Mouse (Mus musculus) olfactory bulb, adult 2 months (tissue): Measurements from ENCODE around the gene 1700022I11Rik.

ENCODE experiments used
- CTCF ChIP-seq: fragments of 200-500 bp; IDR thresholded peaks from 2 replicates; pipeline ENCODE4 v1.5.1; 2012; ENCODE audit warnings: low read depth, mild to moderate bottlenecking, low read length, moderate library complexity; ENCODE audit not compliant: insufficient read depth
- POLR2A ChIP-seq: fragments of 200-500 bp; IDR thresholded peaks from 2 replicates; pipeline ENCODE4 v1.6.1; 2012; ENCODE audit warnings: mild to moderate bottlenecking, low read depth, low read length, moderate library complexity; ENCODE audit not compliant: insufficient read depth

GRCm38 (mm10) chr4:43010161-43011038 is 41.0 kb downstream of the 1700022I11Rik start, which contains the start of gene Fancg:
- TF ChIP-seq CTCF (no peak), POLR2A (no peak)
